Mouse (Mus musculus) heart, embryonic 10.5 days (tissue): ENCODE measurements around the gene Hoxb1. TPM values are rescaled to one million over a fixed set of nuclear protein-coding genes. Genes with fewer than 3 reads are reported as not detected.

Experiments
- microRNA counts: library from miRNA; unstranded; fragments of <30 nt; microRNA quantifications from one replicate; lab custom pipeline; 2017
- microRNA-seq: library from miRNA; unstranded; fragments of <30 nt; microRNA quantifications from one replicate; pipeline ENCODE4, GENCODE M21; 2017
- polyA plus RNA-seq: library from polyadenylated mRNA; unstranded; fragments of >200 nt; fragmentation: Nextera tagmentation; extraction: Ambion mirVana; gene quantifications from 2 replicates; pipeline ENCODE4 v1.2.1, GENCODE M21; 2016

Gene Hoxb1
- polyA plus RNA-seq, 1 experiment from 2014 or later = 3.3 TPM

MicroRNAs within 50 kb of the gene (microRNA counts, 519-probe panel; counts per million panel counts)
- microRNA mmu-miR-10a (lab: Ali Mortazavi, UCI) = 5,279 counts per million, percentile 45 among the panel's probes with 10 or more counts

Small RNAs within 50 kb of the gene (microRNA-seq; reads per million reads assigned to microRNA genes)
- gene Mir10a = 1,347 reads per million, percentile 81 among the genes with 10 or more reads in this experiment

Other genes starting within 250 kb of the Hoxb1 start
- not detected in 2 replicates for gene Ttll6, start 232.0 kb upstream of the Hoxb1 start, polyA plus RNA-seq
- gene Hoxb13, start 171.4 kb upstream of the Hoxb1 start, polyA plus RNA-seq = not detected in 2 replicates
- gene Hoxb9, start 94.3 kb upstream of the Hoxb1 start, polyA plus RNA-seq = 0.75 TPM in 1 of 2 replicates, not detected in the other
- gene Hoxb8, start 83.8 kb upstream of the Hoxb1 start, polyA plus RNA-seq = 0.30 TPM in 1 of 2 replicates, not detected in the other
- 0.11 and 1.3 TPM in 2 replicates for gene Hoxb7, start 79.1 kb upstream of the Hoxb1 start, polyA plus RNA-seq
- gene Hoxb6, start 73.3 kb upstream of the Hoxb1 start, polyA plus RNA-seq = 0.42 and 2.2 TPM in 2 replicates
- 1.0 and 5.2 TPM in 2 replicates for gene Hoxb5, start 62.4 kb upstream of the Hoxb1 start, polyA plus RNA-seq
- gene Hoxb4, start 47.5 kb upstream of the Hoxb1 start, polyA plus RNA-seq = 0.31 and 2.0 TPM in 2 replicates
- 0.42 and 1.8 TPM in 2 replicates for gene Hoxb3, start 42.4 kb upstream of the Hoxb1 start, polyA plus RNA-seq
- gene Hoxb2, start 15.2 kb upstream of the Hoxb1 start, polyA plus RNA-seq = 5.7 and 27.6 TPM in 2 replicates
- gene Skap1, start 98.8 kb downstream of the Hoxb1 start, polyA plus RNA-seq = 0.30 and 0.69 TPM in 2 replicates